Mouse (Mus musculus) heart, postnatal 25 days (tissue): ENCODE measurements around the gene Nrg3. TPM values are rescaled to one million over a fixed set of nuclear protein-coding genes. Genes with fewer than 3 reads are reported as not detected.

Experiments used
- DNase-seq: peaks from one replicate; pipeline ENCODE4 v3.0.0; 2022; ENCODE audit warnings: low spot score
- intact Hi-C: fragments of 180-260 bp; cut with DNase I; formaldehyde crosslinking; loops from one replicate; pipeline ENCODE4 v1.15.1; 2025
- total RNA-seq, 2 experiments: library from RNA; stranded (reverse); gene quantifications; 2 replicates each; pipeline ENCODE4 v1.2.3; 2021

Nrg3 gene
- total RNA-seq, 2 experiments from 2014 or later, result not detected

GRCm38 (mm10) chr14:38700972-38701371 is 771.9 kb downstream of the Nrg3 start:
- intact Hi-C loops, result no loop called here
- no peak for DNase-seq

- intact Hi-C loops, result no loop called here
These were observed 812.9 kb downstream of the Nrg3 start for GRCm38 (mm10) chr14:38659973-38660372.

GRCm38 (mm10) chr14:38637070-38637469 is 835.8 kb downstream of the Nrg3 start:
- intact Hi-C loops, result no loop called here
- no peak for DNase-seq

More at GRCm38 (mm10) chr14:38659973-38660372, 812.9 kb downstream of the Nrg3 start:
- no peak for DNase-seq

GRCm38 (mm10) chr14:38630114-38630513 is 842.8 kb downstream of the Nrg3 start:
- intact Hi-C loops, result no loop called here
- DNase-seq, result no peak

GRCm38 (mm10) chr14:38629671-38630070 is 843.2 kb downstream of the Nrg3 start:
- intact Hi-C loops, result no loop called here
- DNase-seq, result no peak

- intact Hi-C loops, result no loop called here
- DNase-seq, result no peak
These were observed 843.8 kb downstream of the Nrg3 start for GRCm38 (mm10) chr14:38628862-38629619.

- DNase-seq, result no peak
- intact Hi-C loops, result no loop called here
These were observed 855.9 kb downstream of the Nrg3 start for GRCm38 (mm10) chr14:38616969-38617368.

- DNase-seq, result no peak
- intact Hi-C loops, result no loop called here
These were observed 875.2 kb downstream of the Nrg3 start for GRCm38 (mm10) chr14:38597735-38598134.

GRCm38 (mm10) chr14:38594297-38594696 is 878.6 kb downstream of the Nrg3 start:
- intact Hi-C loops, result no loop called here
- DNase-seq, result no peak

GRCm38 (mm10) chr14:38576796-38577195 is 896.1 kb downstream of the Nrg3 start:
- intact Hi-C loops, result no loop called here
- DNase-seq, result no peak

- intact Hi-C loops, result no loop called here
- DNase-seq, result no peak
These were observed 904.7 kb downstream of the Nrg3 start for GRCm38 (mm10) chr14:38568184-38568583.

- intact Hi-C loops, result no loop called here
- no peak for DNase-seq
These were observed 906.7 kb downstream of the Nrg3 start for GRCm38 (mm10) chr14:38566182-38566581.

- intact Hi-C loops, result no loop called here
- no peak for DNase-seq
These were observed 918.3 kb downstream of the Nrg3 start for GRCm38 (mm10) chr14:38554636-38555035.

- no peak for DNase-seq
- intact Hi-C loops, result no loop called here
These were observed 925.6 kb downstream of the Nrg3 start for GRCm38 (mm10) chr14:38547257-38547656.

GRCm38 (mm10) chr14:38535181-38535580 is 937.7 kb downstream of the Nrg3 start:
- intact Hi-C loops, result no loop called here
- DNase-seq, result no peak

- intact Hi-C loops, result no loop called here
- DNase-seq, result no peak
These were observed 939.4 kb downstream of the Nrg3 start for GRCm38 (mm10) chr14:38533495-38533894.

- DNase-seq, result no peak
- intact Hi-C loops, result no loop called here
These were observed 956.7 kb downstream of the Nrg3 start for GRCm38 (mm10) chr14:38516232-38516631.

- intact Hi-C loops, result no loop called here
- DNase-seq, result no peak
These were observed 963.9 kb downstream of the Nrg3 start for GRCm38 (mm10) chr14:38509016-38509415.

GRCm38 (mm10) chr14:38494970-38495369 is 977.9 kb downstream of the Nrg3 start:
- intact Hi-C loops, result no loop called here
- no peak for DNase-seq

- intact Hi-C loops, result no loop called here
- DNase-seq, result no peak
These were observed 1025.8 kb downstream of the Nrg3 start for GRCm38 (mm10) chr14:38447086-38447485.

GRCm38 (mm10) chr14:38444788-38445187 is 1028.1 kb downstream of the Nrg3 start:
- DNase-seq, result no peak
- intact Hi-C loops, result no loop called here
